Mouse (Mus musculus): ENCODE measurements at regions not wholly inside any gene's neighbourhood (a gene's known extent, or its start where the extent isn't known, plus 50 kb on each side); places are given as distances from the start of the nearest gene placed in this dataset.

- Histone ChIP-seq H3K4me3 (replicated peaks in 1 of 3; ENCODE audit: low read depth in 2 of 3, low read length in 2 of 3, poor library complexity in 1 of 3) (no peak overlapping the region), H3K9me3 (replicated peaks; ENCODE audit: low read length) (peaks cover 13% of the 10 kb centered on the region), H3K27me3 (replicated peaks) (peaks cover 36% of the 10 kb centered on the region), H3K79me2 (replicated peaks; ENCODE audit: control insufficient read depth, extremely low read depth, insufficient read depth, poor library complexity, severe bottlenecking) (no peaks in the 10 kb centered on the region), H3K4me2 (ENCODE audit: insufficient read depth, low read depth, poor library complexity, severe bottlenecking) (no peak overlapping the region), H3K36me3 (replicated peaks in 1 of 2; ENCODE audit: control insufficient read depth in 1 of 2, insufficient read depth in 1 of 2, low read length in 1 of 2) (no peaks in the 10 kb centered on the region), H3K9ac (ENCODE audit: insufficient read depth, low read depth) (no peak overlapping the region), H3K4me1 (ENCODE audit: control insufficient read depth in 1 of 2, insufficient read depth in 2 of 2) (no peaks in the 10 kb centered on the region), H3K27ac (ENCODE audit: insufficient read depth, low read depth) (no peak overlapping the region)
- dilution Hi-C loops (cut with MboI; ENCODE audit: extremely low pct_ligation_motif_present, extremely low pct_unique_long_range_greater_than_20kb, low sequenced_read_pairs), result no loop called here
- TF ChIP-seq MXI1 (IDR thresholded peaks at IDR 0.05; ENCODE audit: low read depth, low read length) (no peak), JUND (conservative IDR thresholded peaks at IDR 0.05; ENCODE audit: low read depth, low read length) (no peak), MEF2A (IDR thresholded peaks at IDR 0.05; ENCODE audit: borderline replicate concordance, low read depth, low read length) (no peak), USF1 (IDR thresholded peaks at IDR 0.05; ENCODE audit: low read depth, low read length) (no peak), SIN3A (IDR thresholded peaks at IDR 0.05; ENCODE audit: low read length) (no peak), MAFK (IDR thresholded peaks at IDR 0.05; ENCODE audit: insufficient replicate concordance, low read length) (no peak)
- no peak for DNase-seq (ENCODE audit: extremely low read depth)
- in situ Hi-C loops (cut with MboI; ENCODE audit: low pct_ligation_motif_present, low pct_unique_long_range_greater_than_20kb, low sequenced_read_pairs), result no loop called here
Measured at GRCm38 (mm10) chr13:71874986-71875385, 88.5 kb downstream of the Irx1 start.

DNA sequence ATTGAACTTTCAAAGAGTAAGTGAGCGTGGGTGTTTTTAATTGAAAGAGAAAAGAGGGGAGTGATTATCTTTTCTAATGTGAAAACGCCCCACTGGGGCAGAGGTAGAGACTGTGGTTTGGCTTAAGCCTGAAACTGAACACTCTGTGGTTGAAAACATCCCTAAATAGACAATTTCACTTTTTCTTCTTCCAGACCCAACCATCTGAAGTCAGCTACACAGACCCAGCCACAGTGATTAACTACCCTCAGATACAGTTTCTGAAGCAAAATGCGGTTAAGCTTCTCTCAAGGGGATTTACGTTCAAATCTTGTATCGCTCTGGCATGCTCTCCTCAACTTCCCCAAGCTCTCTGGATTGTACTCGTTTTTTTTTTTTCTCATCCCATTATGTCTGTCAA lies 94.8 kb downstream of the Irx1 start:
- Histone ChIP-seq H3K4me1 (ENCODE audit: control insufficient read depth in 1 of 2, insufficient read depth in 2 of 2) (peaks cover 0 to 13% of the 10 kb centered on the region in 2 experiments; a peak in 2 of 4 replicates), H3K9me3 (replicated peaks; ENCODE audit: low read length) (peaks cover 13% of the 10 kb centered on the region), H3K4me2 (ENCODE audit: insufficient read depth, low read depth, poor library complexity, severe bottlenecking) (no peak overlapping the region), H3K4me3 (replicated peaks in 1 of 3; ENCODE audit: low read depth in 2 of 3, low read length in 2 of 3, poor library complexity in 1 of 3) (no peak overlapping the region), H3K79me2 (replicated peaks; ENCODE audit: control insufficient read depth, extremely low read depth, insufficient read depth, poor library complexity, severe bottlenecking) (no peaks in the 10 kb centered on the region), H3K9ac (ENCODE audit: insufficient read depth, low read depth) (no peak overlapping the region), H3K27me3 (replicated peaks) (peaks cover 64% of the 10 kb centered on the region), H3K36me3 (replicated peaks in 1 of 2; ENCODE audit: control insufficient read depth in 1 of 2, insufficient read depth in 1 of 2, low read length in 1 of 2) (no peaks in the 10 kb centered on the region), H3K27ac (ENCODE audit: insufficient read depth, low read depth) (no peak overlapping the region)
- dilution Hi-C loops (cut with MboI; ENCODE audit: extremely low pct_ligation_motif_present, extremely low pct_unique_long_range_greater_than_20kb, low sequenced_read_pairs), result no loop called here
- in situ Hi-C loops (cut with MboI; ENCODE audit: low pct_ligation_motif_present, low pct_unique_long_range_greater_than_20kb, low sequenced_read_pairs), result no loop called here
- 0 out of 2 replicates have a peak, but pooled peaks have one; percentile 19 for TF ChIP-seq ZNF384 (IDR thresholded peaks at IDR 0.05; ENCODE audit: low read depth, low read length)
- TF ChIP-seq EP300 (IDR thresholded peaks at IDR 0.05; ENCODE audit: low read length), result 0 out of 2 replicates have a peak, but pooled peaks have one; percentile 32
- peak; percentile 23; the same call in 1 of the 2 replicates for TF ChIP-seq BHLHE40 (IDR thresholded peaks at IDR 0.05; ENCODE audit: low read depth, low read length)
- TF ChIP-seq RAD21 (IDR thresholded peaks at IDR 0.05; ENCODE audit: low read depth, low read length), result no peak
- peak; percentile 75; the same call in 1 of the 2 replicates for TF ChIP-seq MAFK (IDR thresholded peaks at IDR 0.05; ENCODE audit: insufficient replicate concordance, low read length)
- DNase-seq (ENCODE audit: extremely low read depth), result peak; percentile 76

GRCm38 (mm10) chr13:71853426-71854025 lies 110.0 kb downstream of the Irx1 start:
- TF ChIP-seq CHD1 (IDR thresholded peaks at IDR 0.05; ENCODE audit: low read depth, low read length), result no peak
- TF ChIP-seq TCF12 (IDR thresholded peaks at IDR 0.05; ENCODE audit: low read depth, low read length), result no peak
- no peak for TF ChIP-seq MAX (IDR thresholded peaks at IDR 0.05; ENCODE audit: low read length)
- no peak for TF ChIP-seq JUND (conservative IDR thresholded peaks at IDR 0.05; ENCODE audit: low read depth, low read length)
- TF ChIP-seq POLR2AphosphoS2 (IDR thresholded peaks at IDR 0.05; ENCODE audit: low read depth, low read length), result no peak
- TF ChIP-seq ELF1 (IDR thresholded peaks at IDR 0.05; ENCODE audit: low read depth, low read length), result no peak
- no peak for TF ChIP-seq TBP (conservative IDR thresholded peaks at IDR 0.05; ENCODE audit: low read depth, low read length)
- TF ChIP-seq CTCF (conservative IDR thresholded peaks at IDR 0.05 in 1 of 2, IDR thresholded peaks at IDR 0.05 in 1 of 2; ENCODE audit: low read depth in 2 of 2, low read length in 2 of 2), result no peak
- TF ChIP-seq MXI1 (IDR thresholded peaks at IDR 0.05; ENCODE audit: low read depth, low read length), result no peak
- TF ChIP-seq MAFK (IDR thresholded peaks at IDR 0.05; ENCODE audit: insufficient replicate concordance, low read length), result no peak
- no peak for TF ChIP-seq NRF1 (IDR thresholded peaks at IDR 0.05; ENCODE audit: low read depth, low read length)
- no peak for TF ChIP-seq USF1 (IDR thresholded peaks at IDR 0.05; ENCODE audit: low read depth, low read length)
- no peak for TF ChIP-seq E2F4 (IDR thresholded peaks at IDR 0.05; ENCODE audit: insufficient replicate concordance, low read depth, low read length)
- no peak for TF ChIP-seq CHD2 (IDR thresholded peaks at IDR 0.05; ENCODE audit: low read length)
- no peak for TF ChIP-seq ZC3H11A (IDR thresholded peaks at IDR 0.05; ENCODE audit: low read depth, low read length)
- no peak for TF ChIP-seq IRF4 (IDR thresholded peaks at IDR 0.05; ENCODE audit: low read depth, low read length)
- TF ChIP-seq MAZ (IDR thresholded peaks at IDR 0.05; ENCODE audit: low read depth, low read length), result no peak
- no peak for TF ChIP-seq RCOR1 (conservative IDR thresholded peaks at IDR 0.05; ENCODE audit: low read depth, low read length)
- no peak for TF ChIP-seq PAX5 (IDR thresholded peaks at IDR 0.05; ENCODE audit: low read length)
- DNase-seq (ENCODE audit: extremely low read depth), result no peak
- H3K9me3 ChIP-seq (replicated peaks; ENCODE audit: low read length), result no peaks in the 10 kb centered on the region
- in situ Hi-C loops (cut with MboI; ENCODE audit: low pct_ligation_motif_present, low pct_unique_long_range_greater_than_20kb, low sequenced_read_pairs), result no loop called here
- H3K27ac ChIP-seq (ENCODE audit: insufficient read depth, low read depth), result no peak overlapping the region
- no peak overlapping the region for H3K9ac ChIP-seq (ENCODE audit: insufficient read depth, low read depth)
- H3K79me2 ChIP-seq (replicated peaks; ENCODE audit: control insufficient read depth, extremely low read depth, insufficient read depth, poor library complexity, severe bottlenecking), result no peaks in the 10 kb centered on the region
- H3K36me3 ChIP-seq (replicated peaks in 1 of 2; ENCODE audit: control insufficient read depth in 1 of 2, insufficient read depth in 1 of 2, low read length in 1 of 2), result no peaks in the 10 kb centered on the region
- H3K27me3 ChIP-seq (replicated peaks), result peaks cover 48% of the 10 kb centered on the region
- no peaks in the 10 kb centered on the region for H3K4me1 ChIP-seq (ENCODE audit: control insufficient read depth in 1 of 2, insufficient read depth in 2 of 2)
- dilution Hi-C loops (cut with MboI; ENCODE audit: extremely low pct_ligation_motif_present, extremely low pct_unique_long_range_greater_than_20kb, low sequenced_read_pairs), result no loop called here
- H3K4me3 ChIP-seq (replicated peaks in 1 of 3; ENCODE audit: low read depth in 2 of 3, low read length in 2 of 3, poor library complexity in 1 of 3), result no peak overlapping the region
- no peak overlapping the region for H3K4me2 ChIP-seq (ENCODE audit: insufficient read depth, low read depth, poor library complexity, severe bottlenecking)

Data from CH12.LX (cell line).